Mouse (Mus musculus) liver, adult 2 months (tissue): ENCODE results near the gene Sp7.

ENCODE experiments used
- CTCF ChIP-seq: fragments of 200-500 bp; IDR thresholded peaks from 2 replicates; pipeline ENCODE4 v1.5.1; 2011; ENCODE audit warnings: low read depth, low read length, control low read depth
- POLR2A ChIP-seq: fragments of 200-500 bp; IDR thresholded peaks from 2 replicates; pipeline ENCODE4 v1.6.1; 2011; ENCODE audit warnings: low read length, control low read depth; ENCODE audit not compliant: insufficient read depth; ENCODE audit errors: extremely low read depth

GRCm38 (mm10) chr15:102407681-102408557 is 40.9 kb upstream of the Sp7 start:
- TF ChIP-seq CTCF (no peak), POLR2A (no peak)
